Mouse (Mus musculus) embryonic facial prominence, embryonic 12.5 days (tissue): ENCODE results near the gene Trex1. TPM values are rescaled to one million over a fixed set of nuclear protein-coding genes. Genes with fewer than 3 reads are reported as not detected.

Experiments used
- ATAC-seq: fragments of 200-750 bp; cut with Nextera tagmentation; 2 replicates; pipeline ENCODE4 v1.8.0; 2017; ENCODE audit not compliant: insufficient number of reproducible peaks, insufficient read depth, low FRiP score, low TSS enrichment
- H3K27ac ChIP-seq: fragments of 300-500 bp; sonication (generic); 2 replicates; pipeline ENCODE4 v1.5.1; 2016; ENCODE audit warnings: mild to moderate bottlenecking
- H3K27me3 ChIP-seq: fragments of 300-500 bp; sonication (generic); 2 replicates; pipeline ENCODE4 v1.6.1; 2016; ENCODE audit warnings: mild to moderate bottlenecking, moderate library complexity
- H3K36me3 ChIP-seq: fragments of 300-500 bp; sonication (generic); 2 replicates; pipeline ENCODE4 v1.6.1; 2016; ENCODE audit warnings: mild to moderate bottlenecking
- H3K4me1 ChIP-seq: fragments of 300-500 bp; sonication (generic); 2 replicates; pipeline ENCODE4 v1.6.1; 2016
- H3K4me2 ChIP-seq: fragments of 300-500 bp; sonication (generic); replicated peaks from 2 replicates; pipeline ENCODE4 v1.6.1; 2016; ENCODE audit warnings: mild to moderate bottlenecking, moderate library complexity
- H3K4me3 ChIP-seq: fragments of 300-500 bp; sonication (generic); 2 replicates; pipeline ENCODE4 v1.5.1; 2016; ENCODE audit warnings: mild to moderate bottlenecking
- H3K9ac ChIP-seq: fragments of 300-500 bp; sonication (generic); 2 replicates; pipeline ENCODE4 v1.6.1; 2016; ENCODE audit warnings: mild to moderate bottlenecking, moderate library complexity
- H3K9me3 ChIP-seq: fragments of 300-500 bp; sonication (generic); 2 replicates; pipeline ENCODE4 v1.6.1; 2016; ENCODE audit warnings: mild to moderate bottlenecking, moderate library complexity
- WGBS: fragments of 180-500 bp; shearing (Covaris S2); methylation state at CpG from one replicate; pipeline ENCODE4 v1.1.7; 2016; 5-methylcytosine and 5-hydroxymethylcytosine counted together
- polyA plus RNA-seq: library from polyadenylated mRNA; unstranded; fragments of >200 nt; fragmentation: Nextera tagmentation; extraction: Ambion mirVana; gene quantifications from 2 replicates; pipeline ENCODE4 v1.2.1, GENCODE M21; 2016

The Trex1 gene
- polyA plus RNA-seq: 10.3 and 13.1 TPM in 2 replicates

DNA sequence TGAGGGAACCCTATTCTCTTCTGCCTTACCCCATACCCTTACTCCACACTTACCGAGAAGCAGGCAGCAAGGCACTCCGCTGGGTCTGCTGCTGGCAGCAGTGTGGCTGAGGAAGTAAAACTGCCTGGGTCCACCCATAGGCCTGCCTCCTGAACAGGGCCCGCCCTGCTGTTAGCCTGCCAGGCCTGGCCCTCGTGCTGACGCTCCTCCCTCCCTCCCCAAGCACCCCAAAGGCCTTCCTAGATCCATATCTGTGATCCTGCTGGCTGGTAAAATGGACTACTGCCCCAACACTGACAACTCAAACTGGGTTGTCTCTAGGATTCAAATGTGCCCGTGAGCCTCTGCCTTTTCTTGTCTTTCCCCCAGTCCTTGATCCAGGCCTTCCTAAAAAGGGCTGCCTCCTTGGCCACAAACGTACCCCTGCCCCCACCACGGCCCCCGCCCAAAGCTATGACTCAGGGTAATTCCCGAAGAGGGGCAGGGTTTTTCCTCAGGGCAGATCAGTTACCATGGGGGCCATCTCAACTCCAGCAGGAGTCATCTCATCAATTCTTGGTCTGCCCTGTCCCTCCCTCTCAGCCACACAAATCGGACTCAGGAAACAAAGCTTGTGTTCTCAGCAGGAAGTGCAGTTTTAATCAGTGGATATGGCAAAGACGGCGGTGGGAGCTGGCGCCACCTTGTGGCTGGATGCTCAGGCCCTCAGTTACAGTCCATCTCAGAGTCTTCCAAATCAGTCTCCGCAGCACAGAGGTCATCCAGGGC lies at the start of gene Trex1:
Gene Trex1 (minus strand): TSS at position 599 of the 768 bp plus-strand sequence.
- peak within 1 kb of the TSS; percentile 51 for H3K9ac ChIP-seq
- peak within 1 kb of the TSS; percentile 33 for H3K4me3 ChIP-seq
- ATAC-seq: peak; percentile 78
- H3K9me3 ChIP-seq: no peaks in the 10 kb centered on the region
- H3K4me2 ChIP-seq: peak within 1 kb of the TSS; percentile 49
- peaks cover 66% of the 10 kb centered on the region for H3K36me3 ChIP-seq
- WGBS: 18% methylated on average over 15 of the region's 15 CpGs
- no peaks in the 10 kb centered on the region for H3K27me3 ChIP-seq
- peak within 1 kb of the TSS; percentile 85 for H3K27ac ChIP-seq
- H3K4me1 ChIP-seq: peaks cover 21% of the 10 kb centered on the region

DNA sequence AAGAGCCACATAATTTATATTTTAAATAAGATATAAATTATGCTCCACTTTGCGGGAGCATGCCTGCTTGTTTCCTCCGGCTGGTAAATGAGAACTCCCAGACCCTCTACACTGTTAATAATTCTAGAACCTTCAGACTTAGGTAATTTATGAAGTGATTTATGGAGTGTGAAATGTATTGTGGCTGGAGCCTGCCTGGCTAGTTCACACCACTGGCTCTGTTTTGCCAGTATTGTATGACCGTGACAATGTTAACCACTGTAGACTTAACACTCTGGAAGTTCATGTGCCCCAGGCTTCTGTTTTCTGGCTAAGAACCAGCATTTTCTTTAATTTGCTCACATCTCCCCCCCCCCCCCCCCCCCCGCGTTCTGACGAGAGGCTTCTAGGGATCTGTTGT lies 47.8 kb upstream of the Trex1 start:
- 68% methylated on average over 6 of the region's 6 CpGs for whole genome bisulfite sequencing
- ATAC-seq: no peak

DNA sequence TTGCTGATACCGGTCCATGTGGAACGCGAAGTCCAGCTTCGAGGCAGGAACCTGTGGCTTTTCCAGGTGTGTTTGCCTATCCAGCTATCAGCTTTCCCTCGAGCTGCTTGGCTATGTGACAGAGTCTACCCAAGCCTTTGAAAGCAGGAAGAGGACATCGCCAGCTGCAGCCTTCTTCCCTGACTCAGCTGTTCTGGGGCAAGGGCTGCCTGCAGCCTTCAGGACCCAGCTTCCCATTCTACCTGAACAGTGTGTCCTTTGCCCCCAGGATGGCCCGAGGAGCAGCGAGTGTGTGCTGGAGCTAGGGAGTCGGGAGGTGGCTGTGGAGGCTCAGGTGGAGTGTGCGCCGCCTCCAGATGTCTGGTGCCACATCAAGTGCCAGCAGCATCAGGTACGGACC lies 46.1 kb upstream of the Trex1 start:
- Histone ChIP-seq H3K36me3 (peaks cover 92% of the 10 kb centered on the region), H3K9me3 (no peaks in the 10 kb centered on the region)
- 93% methylated on average over 12 of the region's 12 CpGs for WGBS

More for the DNA sequence above, 47.8 kb upstream of the Trex1 start:
- Histone ChIP-seq H3K9ac (no peak overlapping the region), H3K4me3 (no peak overlapping the region), H3K4me1 (no peaks in the 10 kb centered on the region), H3K27me3 (no peaks in the 10 kb centered on the region), H3K27ac (no peak overlapping the region), H3K9me3 (no peaks in the 10 kb centered on the region), H3K36me3 (peaks cover 97% of the 10 kb centered on the region), H3K4me2 (no peak overlapping the region)

DNA sequence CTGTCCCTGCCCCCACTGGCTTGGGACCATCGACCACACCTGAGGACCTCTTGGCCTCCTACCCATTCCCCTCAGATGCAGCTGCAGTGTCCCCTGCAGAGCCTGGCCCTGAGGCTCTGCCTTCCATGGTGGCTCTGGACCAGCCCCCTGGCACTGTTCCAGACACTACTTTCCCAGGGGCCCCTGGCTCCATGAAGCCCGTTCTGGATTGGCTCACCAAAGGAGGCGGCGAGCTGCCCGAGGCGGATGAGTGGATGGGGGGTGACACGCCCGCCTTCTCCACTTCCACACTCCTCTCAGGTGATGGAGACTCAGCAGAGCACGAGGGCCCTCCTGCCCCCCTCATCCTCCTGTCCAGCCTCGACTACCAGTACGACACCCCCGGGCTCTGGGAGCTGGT lies 45.5 kb upstream of the Trex1 start:
- ATAC-seq: no peak
- no peak overlapping the region for H3K27ac ChIP-seq
- H3K27me3 ChIP-seq: no peaks in the 10 kb centered on the region
- no peak overlapping the region for H3K9ac ChIP-seq
- H3K4me1 ChIP-seq: no peaks in the 10 kb centered on the region
- WGBS: 78% methylated on average over 12 of the region's 12 CpGs
- no peak overlapping the region for H3K4me3 ChIP-seq
- H3K4me2 ChIP-seq: no peak overlapping the region
- H3K9me3 ChIP-seq: no peaks in the 10 kb centered on the region
- peaks cover 92% of the 10 kb centered on the region for H3K36me3 ChIP-seq

More for the DNA sequence above, 46.1 kb upstream of the Trex1 start:
- Histone ChIP-seq H3K27me3 (no peaks in the 10 kb centered on the region), H3K27ac (no peak overlapping the region), H3K4me3 (no peak overlapping the region), H3K9ac (no peak overlapping the region), H3K4me1 (no peaks in the 10 kb centered on the region), H3K4me2 (no peak overlapping the region)
- ATAC-seq: no peak

DNA sequence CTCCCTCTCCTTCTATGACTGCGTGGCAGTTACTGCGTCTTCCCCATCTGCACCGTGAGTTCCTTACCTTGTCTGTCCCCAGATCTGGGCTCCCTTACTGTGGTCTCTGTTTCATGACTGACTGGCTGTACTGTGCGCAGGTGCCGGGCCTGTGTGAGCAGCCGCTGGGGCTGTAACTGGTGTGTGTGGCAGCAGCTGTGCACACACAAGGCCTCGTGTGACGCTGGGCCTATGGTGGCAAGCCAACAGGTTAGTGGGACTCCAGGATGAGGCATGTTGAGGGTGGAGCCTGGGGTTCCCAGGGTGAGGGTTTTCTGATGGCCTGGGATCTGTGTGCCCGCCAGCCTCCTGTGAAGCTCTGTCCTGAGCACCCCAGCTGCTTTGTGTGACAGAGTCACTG lies 44.5 kb upstream of the Trex1 start:
- WGBS: 85% methylated on average over 9 of the region's 9 CpGs
- Histone ChIP-seq H3K9me3 (no peaks in the 10 kb centered on the region), H3K4me1 (peaks cover 2% of the 10 kb centered on the region), H3K4me2 (no peak overlapping the region), H3K4me3 (no peak overlapping the region), H3K27me3 (no peaks in the 10 kb centered on the region), H3K9ac (no peak overlapping the region), H3K27ac (no peak overlapping the region), H3K36me3 (peaks cover 90% of the 10 kb centered on the region)
- no peak for ATAC-seq

DNA sequence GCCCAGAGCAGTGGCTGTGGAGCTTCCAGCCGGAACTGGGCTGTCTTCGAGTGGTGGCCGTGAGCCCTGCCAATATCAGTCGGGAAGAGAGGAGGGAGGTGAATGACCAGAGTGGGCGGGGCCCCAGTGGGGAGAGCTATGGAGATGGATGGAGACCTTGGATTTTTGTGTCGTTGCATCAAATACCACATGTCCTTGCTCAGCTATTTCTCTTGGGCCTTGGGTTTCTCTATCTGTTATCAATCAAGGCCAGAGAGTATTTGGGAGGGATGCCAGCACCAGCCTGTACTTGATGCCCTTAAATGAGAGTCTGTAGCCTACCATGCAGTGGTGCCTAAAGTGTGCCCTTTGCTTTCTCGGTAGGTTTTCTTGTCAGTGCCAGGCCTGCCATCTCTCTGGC lies 43.7 kb upstream of the Trex1 start:
- 73% methylated on average over 7 of the region's 7 CpGs for WGBS

DNA sequence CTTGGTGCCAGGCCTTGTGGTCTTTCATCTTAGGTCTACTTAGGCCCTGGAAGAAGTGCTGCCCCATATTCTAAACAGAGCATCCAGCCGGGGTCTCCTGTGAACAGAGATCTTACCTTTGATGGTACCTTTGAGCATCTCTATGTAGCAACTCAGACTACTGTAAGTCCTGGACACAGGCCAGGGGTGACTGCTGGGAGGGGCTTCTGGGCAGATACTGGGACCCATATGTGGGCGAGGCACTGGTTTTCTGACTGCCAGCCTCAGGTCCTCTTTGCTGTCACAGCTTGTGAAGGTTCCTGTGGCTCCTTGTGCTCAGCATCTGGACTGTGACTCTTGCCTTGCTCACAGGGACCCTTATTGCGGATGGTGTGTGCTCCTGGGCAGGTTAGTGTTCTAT lies 43.0 kb upstream of the Trex1 start:
- H3K9ac ChIP-seq: no peak overlapping the region
- H3K4me2 ChIP-seq: no peak overlapping the region
- peaks cover 18% of the 10 kb centered on the region for H3K4me1 ChIP-seq
- ATAC-seq: no peak
- no peaks in the 10 kb centered on the region for H3K27me3 ChIP-seq
- peaks cover 75% of the 10 kb centered on the region for H3K36me3 ChIP-seq
- no peak overlapping the region for H3K4me3 ChIP-seq
- 92% methylated on average over 3 of the region's 3 CpGs for WGBS
- H3K9me3 ChIP-seq: no peaks in the 10 kb centered on the region
- no peak overlapping the region for H3K27ac ChIP-seq

More for the DNA sequence above, 43.7 kb upstream of the Trex1 start:
- no peak overlapping the region for H3K27ac ChIP-seq
- peaks cover 83% of the 10 kb centered on the region for H3K36me3 ChIP-seq
- no peak overlapping the region for H3K4me2 ChIP-seq
- no peak for ATAC-seq
- H3K27me3 ChIP-seq: no peaks in the 10 kb centered on the region
- H3K9ac ChIP-seq: no peak overlapping the region
- no peak overlapping the region for H3K4me3 ChIP-seq
- no peaks in the 10 kb centered on the region for H3K9me3 ChIP-seq
- H3K4me1 ChIP-seq: peaks cover 11% of the 10 kb centered on the region

DNA sequence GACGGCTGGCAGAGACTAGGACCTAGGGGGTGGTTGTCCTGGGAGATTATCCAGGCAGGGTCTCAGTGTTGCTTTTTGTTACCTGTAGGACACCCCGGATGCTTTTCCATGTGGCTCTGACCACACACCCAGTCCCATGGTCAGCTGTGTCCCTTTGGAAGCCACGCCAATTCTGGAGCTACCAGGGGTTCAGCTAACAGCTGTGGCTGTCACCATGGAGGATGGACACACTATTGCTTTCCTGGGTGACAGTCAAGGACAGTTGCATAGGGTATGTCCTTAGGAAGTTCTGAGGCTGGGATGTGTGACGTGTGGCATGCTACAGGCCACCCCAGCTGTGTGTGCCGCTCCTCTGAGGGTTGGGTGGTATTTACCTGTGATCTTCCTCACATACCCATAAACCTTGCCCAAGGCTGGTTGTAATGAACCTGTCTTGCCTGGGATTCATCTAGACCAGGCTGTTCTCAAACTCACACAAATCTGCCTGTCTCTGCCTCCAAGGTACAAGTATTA lies 42.5 kb upstream of the Trex1 start:
- H3K27ac ChIP-seq: no peak overlapping the region
- no peaks in the 10 kb centered on the region for H3K27me3 ChIP-seq
- no peaks in the 10 kb centered on the region for H3K9me3 ChIP-seq
- H3K36me3 ChIP-seq: peaks cover 71% of the 10 kb centered on the region
- 90% methylated on average over 5 of the region's 5 CpGs for WGBS
- no peak overlapping the region for H3K9ac ChIP-seq
- H3K4me1 ChIP-seq: peaks cover 23% of the 10 kb centered on the region
- ATAC-seq: no peak
- no peak overlapping the region for H3K4me3 ChIP-seq
- no peak overlapping the region for H3K4me2 ChIP-seq

DNA sequence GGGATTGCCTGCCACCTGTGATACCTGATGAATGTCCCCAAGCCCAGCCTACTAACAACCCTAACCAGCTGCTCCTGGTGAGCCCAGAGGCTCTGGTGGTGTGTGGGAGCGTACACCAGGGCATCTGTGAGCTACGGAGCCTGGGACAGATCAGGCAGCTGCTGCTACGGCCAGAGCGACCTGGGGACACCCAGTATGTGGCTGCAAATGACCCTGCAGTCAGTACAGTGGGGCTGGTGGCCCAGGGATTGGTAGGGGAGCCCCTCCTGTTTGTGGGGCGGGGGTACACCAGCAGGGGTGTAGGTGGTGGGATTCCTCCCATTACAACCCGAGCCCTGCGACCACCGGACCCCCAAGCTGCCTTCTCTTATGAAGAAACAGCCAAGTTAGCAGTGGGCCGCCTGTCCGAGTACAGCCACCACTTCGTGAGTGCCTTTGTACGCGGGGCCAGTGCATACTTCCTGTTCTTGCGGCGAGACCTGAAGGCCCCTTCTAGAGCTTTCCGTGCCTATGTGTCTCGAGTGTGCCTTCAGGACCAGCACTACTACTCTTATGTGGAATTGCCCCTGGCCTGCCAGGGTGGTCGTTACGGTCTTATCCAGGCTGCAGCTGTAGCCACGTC lies 40.9 kb upstream of the Trex1 start:
- no peaks in the 10 kb centered on the region for H3K9me3 ChIP-seq
- WGBS: 90% methylated on average over 20 of the region's 20 CpGs
- no peak overlapping the region for H3K27ac ChIP-seq
- no peak for ATAC-seq
- no peak overlapping the region for H3K4me2 ChIP-seq
- H3K4me1 ChIP-seq: peaks cover 28% of the 10 kb centered on the region
- no peaks in the 10 kb centered on the region for H3K27me3 ChIP-seq
- H3K36me3 ChIP-seq: peaks cover 56% of the 10 kb centered on the region
- no peak overlapping the region for H3K9ac ChIP-seq
- no peak overlapping the region for H3K4me3 ChIP-seq

DNA sequence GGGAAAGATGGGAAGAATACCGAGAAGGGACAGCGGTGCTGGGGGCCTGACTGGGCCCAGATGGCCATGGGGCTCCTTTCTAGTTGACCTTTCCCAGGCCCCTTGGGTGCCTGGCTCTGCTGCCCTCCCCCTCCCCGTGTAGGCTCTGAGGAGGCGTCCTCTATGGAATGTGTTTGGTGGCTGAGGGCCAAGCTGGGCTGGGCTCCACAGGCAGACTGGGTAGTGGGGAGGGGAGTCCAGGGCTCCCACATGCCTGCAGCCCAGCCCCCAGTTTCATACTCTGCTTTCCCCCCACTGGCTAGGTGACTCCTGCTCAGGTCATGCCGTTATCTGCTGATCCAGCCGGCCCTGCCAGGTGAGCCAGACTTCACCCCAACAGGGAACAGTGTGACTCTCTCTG lies 39.4 kb upstream of the Trex1 start:
- ATAC-seq: no peak

DNA sequence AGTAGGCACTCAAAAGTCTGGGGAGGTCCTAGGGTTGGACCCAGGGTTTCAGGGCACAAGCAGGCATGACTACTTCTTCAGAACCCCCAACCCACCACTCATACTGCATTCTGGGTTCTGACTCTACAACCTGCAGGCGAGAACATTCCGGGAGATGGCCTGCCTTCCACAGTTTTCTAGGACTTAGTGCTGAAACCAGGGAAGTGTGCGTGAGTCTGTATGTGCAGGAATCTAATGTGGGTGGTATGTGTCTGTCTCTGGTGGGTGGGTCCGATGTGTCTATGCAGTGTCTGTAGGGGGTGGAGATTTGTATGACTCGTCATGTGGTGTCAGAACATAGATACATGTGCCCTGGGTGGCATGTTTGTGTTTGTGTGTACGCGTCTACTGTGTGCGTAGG lies 38.8 kb upstream of the Trex1 start:
- Histone ChIP-seq H3K9me3 (no peaks in the 10 kb centered on the region), H3K36me3 (peaks cover 35% of the 10 kb centered on the region), H3K9ac (no peak overlapping the region), H3K27me3 (no peaks in the 10 kb centered on the region), H3K27ac (peak overlapping the region; percentile 100), H3K4me2 (peak overlapping the region; percentile 76), H3K4me3 (no peak overlapping the region), H3K4me1 (peaks cover 41% of the 10 kb centered on the region)
- 90% methylated on average over 8 of the region's 8 CpGs for WGBS
- ATAC-seq: no peak

More for the DNA sequence above, 39.4 kb upstream of the Trex1 start:
- peaks cover 36% of the 10 kb centered on the region for H3K4me1 ChIP-seq
- peak overlapping the region; percentile 100; the same call in 1 of the 2 replicates for H3K27ac ChIP-seq
- no peaks in the 10 kb centered on the region for H3K9me3 ChIP-seq
- no peaks in the 10 kb centered on the region for H3K27me3 ChIP-seq
- H3K9ac ChIP-seq: peak overlapping the region; percentile 11; the same call in 1 of the 2 replicates
- H3K4me3 ChIP-seq: no peak overlapping the region
- peaks cover 41% of the 10 kb centered on the region for H3K36me3 ChIP-seq
- H3K4me2 ChIP-seq: peak overlapping the region; percentile 76
- 49% methylated on average over 6 of the region's 6 CpGs for WGBS

DNA sequence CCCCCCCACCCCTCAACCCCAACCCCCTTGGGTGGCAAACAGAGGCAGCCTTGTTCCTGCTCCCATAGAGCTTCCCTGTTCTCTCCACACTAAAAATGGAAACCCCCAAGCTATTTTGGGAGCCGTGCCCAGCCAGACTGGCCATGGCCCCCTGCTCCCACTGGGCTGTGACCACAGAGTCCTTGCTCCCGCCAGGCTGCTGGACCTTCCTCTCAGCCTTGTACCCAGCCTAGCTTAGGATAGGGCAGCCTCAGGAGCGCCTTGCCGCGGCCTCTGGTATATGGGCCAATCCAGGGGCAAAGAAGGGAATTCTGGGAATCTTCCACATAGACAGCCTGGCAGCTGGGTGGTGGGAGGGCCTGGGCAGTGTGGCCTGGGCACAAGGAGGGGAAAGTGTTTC lies 38.3 kb upstream of the Trex1 start:
- H3K36me3 ChIP-seq: peaks cover 31% of the 10 kb centered on the region
- H3K27ac ChIP-seq: peak overlapping the region; percentile 100

More for the DNA sequence above, 38.3 kb upstream of the Trex1 start:
- peak overlapping the region; percentile 74 for H3K4me3 ChIP-seq
- no peak for ATAC-seq
- WGBS: 35% methylated on average over 5 of the region's 5 CpGs
- peaks cover 44% of the 10 kb centered on the region for H3K4me1 ChIP-seq
- peak overlapping the region; percentile 95 for H3K9ac ChIP-seq
- no peaks in the 10 kb centered on the region for H3K27me3 ChIP-seq
- H3K9me3 ChIP-seq: no peaks in the 10 kb centered on the region
- H3K4me2 ChIP-seq: peak overlapping the region; percentile 76
